Comparison of ENCODE assay signal across 8 mouse cellular contexts in genomic region chr3:20154531-20155367, GRCm38 (mm10). TPM values are rescaled to one million over a fixed set of nuclear protein-coding genes. Genes with fewer than 3 reads are reported as not detected.
DNase-seq lines count a peak whose midpoint lies in the region; ATAC-seq lines count a peak whose summit lies in the region.

Gyg (minus strand) TSS chr3:20155317.

- H3K36me3 ChIP-seq in intestine, embryonic 14.5 days (ENCODE audit: control insufficient read depth, insufficient read depth, low read length): peaks cover 6% of the 10 kb centered on the region
- H3K36me3 ChIP-seq in midbrain, embryonic 10.5 days: peaks cover 6% of the 10 kb centered on the region; the same call in 1 of the 2 replicates

- H3K27me3 ChIP-seq in intestine, embryonic 14.5 days (replicated peaks; ENCODE audit: control insufficient read depth, insufficient read depth, low read length): no peaks in the 10 kb centered on the region
- H3K27me3 ChIP-seq in midbrain, embryonic 10.5 days (ENCODE audit: low read depth, poor library complexity, severe bottlenecking): peaks cover 10% of the 10 kb centered on the region

- H3K9me3 ChIP-seq in intestine, embryonic 14.5 days (ENCODE audit: control insufficient read depth, low read length): peaks cover 4% of the 10 kb centered on the region; the same call in 1 of the 2 replicates
- peaks cover 6% of the 10 kb centered on the region; the same call in 1 of the 2 replicates for H3K9me3 ChIP-seq in midbrain, embryonic 10.5 days (replicated peaks)

- H3K9ac ChIP-seq in intestine, embryonic 14.5 days (ENCODE audit: low read length): peak within 1 kb of the TSS; percentile 83

- H3K27ac ChIP-seq in intestine, embryonic 14.5 days (ENCODE audit: low read depth): peak within 1 kb of the TSS; percentile 33; the same call in 1 of the 2 replicates
- H3K27ac ChIP-seq in midbrain, embryonic 10.5 days (replicated peaks): peak within 1 kb of the TSS; percentile 85

- peak; percentile 50 for DNase-seq in adrenal gland, adult 8-10 months
- peak; percentile 73 for DNase-seq in embryo, embryonic 11 days
- DNase-seq in gastrocnemius, postnatal 36 days: peak; percentile 54 to 68
- DNase-seq in intestine, embryonic 14.5 days (ENCODE audit: low spot score): peak; percentile 86
- DNase-seq in left cerebral cortex, postnatal 4 days: peak; percentile 37
- peak; percentile 61 for DNase-seq in midbrain, embryonic 10.5 days (ENCODE audit: low spot score)
- peak; percentile 50 for DNase-seq in right cerebral cortex, postnatal 4 days
- no peak for DNase-seq in MN1 (ENCODE audit: low spot score)

- peak within 1 kb of the TSS; percentile 74 for H3K4me2 ChIP-seq in intestine, embryonic 14.5 days (ENCODE audit: low read length)

- H3K4me3 ChIP-seq in intestine, embryonic 14.5 days (ENCODE audit: low read depth, low read length): peak within 1 kb of the TSS; percentile 77
- peak within 1 kb of the TSS; percentile 84 for H3K4me3 ChIP-seq in midbrain, embryonic 10.5 days

- under 1% methylated on average over 71 of the region's 73 CpGs for WGBS in intestine, embryonic 14.5 days
- 1% methylated on average over 73 of the region's 73 CpGs for WGBS in midbrain, embryonic 10.5 days

- peaks cover 4% of the 10 kb centered on the region; the same call in 1 of the 2 replicates for H3K4me1 ChIP-seq in intestine, embryonic 14.5 days (replicated peaks; ENCODE audit: control insufficient read depth, insufficient read depth, low read length)
- H3K4me1 ChIP-seq in midbrain, embryonic 10.5 days: peaks cover 15% of the 10 kb centered on the region; the same call in 1 of the 2 replicates

- peak; percentile 95 for ATAC-seq in intestine, embryonic 14.5 days (replicated peaks; ENCODE audit: low FRiP score, low TSS enrichment, low read depth)

- intact Hi-C loops in gastrocnemius, postnatal 36 days (cut with DNase I): no loop called here
- intact Hi-C loops in left cerebral cortex, postnatal 4 days (cut with DNase I): no loop called here

RNA-seq across cellular contexts. Expression of gene Gyg, which starts in this region (rescaled TPM):
- 100 to 1,000 TPM in 2 of 4 experiments, 10 to 100 TPM in 2; 75.7 to 133 (median 94.3) TPM for total RNA-seq in adrenal gland, adult 8-10 months (2022)
- 100 to 1,000 TPM; 308 to 375 TPM for total RNA-seq in gastrocnemius, postnatal 36 days (2021)
- 53.4 and 54.2 TPM in 2 replicates for polyA plus RNA-seq in intestine, embryonic 14.5 days (2014; fragmentation: Nextera tagmentation; extraction: Ambion mirVana)
- total RNA-seq in left cerebral cortex, postnatal 4 days (2021): 10 to 100 TPM; 52.5 to 56.4 TPM
- polyA plus RNA-seq in midbrain, embryonic 10.5 days (2016; fragmentation: Nextera tagmentation; extraction: Ambion mirVana): 33.2 and 37.4 TPM in 2 replicates
